Mouse (Mus musculus): Measurements from ENCODE around the gene Thyn1. TPM values are rescaled to one million over a fixed set of nuclear protein-coding genes. Genes with fewer than 3 reads are reported as not detected.
A peak's percentile ranks its signal among the peaks of the same experiment; 100 is the strongest.

Thyn1 gene
- total RNA-seq, 4 experiments from 2014 or later, result 24.8 to 30.0 (median 25.8) TPM

DNA sequence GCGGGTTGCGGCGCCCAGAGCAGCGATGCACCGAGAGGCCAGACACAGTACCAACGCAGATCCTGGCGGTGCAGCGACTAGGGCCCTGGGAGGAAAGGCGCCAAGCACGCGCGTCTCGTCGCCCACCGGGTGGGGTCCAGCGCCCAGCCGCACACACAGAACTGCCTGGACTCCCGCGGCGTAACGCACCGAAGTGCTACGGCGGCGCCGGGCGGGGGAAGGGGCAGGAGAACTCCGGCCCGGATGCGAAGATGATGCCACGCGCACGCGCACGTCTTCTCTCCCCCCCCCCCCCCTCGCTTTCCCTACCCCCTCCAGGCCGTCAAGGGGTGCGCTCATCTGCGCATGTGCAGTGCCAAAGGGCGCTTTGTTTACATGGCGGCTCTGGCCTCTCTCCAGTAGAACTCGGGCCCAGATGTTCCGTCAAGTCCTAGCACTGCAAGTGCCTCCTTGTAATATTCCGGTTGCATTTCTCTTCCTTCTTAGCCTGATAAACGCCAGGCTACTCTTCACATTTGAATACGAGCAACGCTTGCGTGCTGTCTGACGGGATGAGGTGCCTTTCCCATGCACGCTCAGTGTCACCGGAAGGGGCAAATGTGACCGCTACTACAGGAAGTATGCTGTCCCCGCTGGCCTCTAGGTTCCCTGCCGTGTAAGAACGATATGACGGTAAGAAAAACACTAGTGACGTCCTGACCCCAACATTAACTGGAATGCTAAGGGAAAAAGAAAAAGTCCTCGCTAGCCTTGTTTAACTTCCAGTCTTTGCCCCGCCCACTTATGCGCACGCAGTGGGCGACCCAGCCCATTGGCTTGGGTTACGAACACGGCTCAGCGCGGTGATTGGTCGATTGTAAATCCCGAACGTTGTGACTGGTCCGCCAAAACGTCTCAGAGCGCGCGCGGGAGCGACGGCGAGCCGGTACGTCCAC, 30.6 kb downstream of the Thyn1 start, which contains the start of the genes Vps26b and Ncapd3:
Gene Vps26b (minus strand): TSS at position 238 of the 935 bp plus-strand sequence.
Gene Ncapd3 (plus strand): TSS at position 348 of the 935 bp plus-strand sequence.
- DNase-seq (ENCODE audit: low spot score), result peak; percentile 97

- no peak for DNase-seq (ENCODE audit: low spot score)
These were observed 31.2 kb downstream of the Thyn1 start for GRCm38 (mm10) chr9:27030763-27031100.

DNA sequence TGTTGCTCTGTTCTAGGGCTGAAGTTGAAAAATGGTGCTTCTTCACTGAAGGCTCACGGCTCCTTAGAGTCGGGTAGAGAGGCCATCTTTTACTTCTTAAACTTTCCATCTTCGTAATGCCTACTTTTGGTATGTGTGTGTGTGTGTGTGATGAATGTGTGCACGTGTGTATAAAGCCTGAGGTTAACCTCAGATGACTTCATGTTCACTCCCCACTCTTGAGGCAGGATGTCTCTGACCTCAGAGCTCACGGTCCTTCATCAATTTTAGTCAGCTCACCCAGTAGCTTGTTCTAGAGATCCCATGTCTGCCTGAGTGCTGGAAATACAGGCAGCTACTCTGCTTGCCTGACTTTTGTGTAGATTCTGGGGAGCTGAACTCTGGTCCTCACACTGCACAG, 44.4 kb downstream of the Thyn1 start:
- DNase-seq (ENCODE audit: low spot score), result no peak

GRCm38 (mm10) chr9:27049492-27049891, 50.0 kb downstream of the Thyn1 start:
- DNase-seq (ENCODE audit: low spot score), result no peak

Other genes with a start within 250 kb of the Thyn1 start
- 1 to 10 TPM in 1 of 4 experiments, under 1 TPM in 3; 0.19 to 1.2 (median 0.36) TPM for gene Glb1l2, start 193.2 kb upstream of the Thyn1 start, total RNA-seq (2022)
- not detected for gene Glb1l3, start 138.8 kb upstream of the Thyn1 start, total RNA-seq (2022)
- not detected for gene Gm1110, start 76.6 kb upstream of the Thyn1 start, total RNA-seq (2022)
- 10 to 100 TPM; 55.4 to 70.1 (median 62.1) TPM for gene Acad8, start 144 bp upstream of the Thyn1 start, total RNA-seq (2022)
- 10 to 100 TPM; 28.6 to 31.8 (median 30.4) TPM for gene Vps26b, start 30.4 kb downstream of the Thyn1 start, total RNA-seq (2022)
- gene Ncapd3, start 30.5 kb downstream of the Thyn1 start, total RNA-seq (2022), result 10 to 100 TPM in 3 of 4 experiments, 1 to 10 TPM in 1; 9.1 to 10.6 (median 10.3) TPM
- 10 to 100 TPM; 13.0 to 21.8 (median 14.9) TPM for gene Jam3, start 155.7 kb downstream of the Thyn1 start, total RNA-seq (2022)